Mouse (Mus musculus) retina, postnatal 7 days (tissue): ENCODE measurements at regions not wholly inside any gene's neighbourhood (a gene's known extent, or its start where the extent isn't known, plus 50 kb on each side); places are given as distances from the start of the nearest gene placed in this dataset.
"Not testable (repeated sequence)": the region's sequence is repeated elsewhere in the genome, so short reads cannot be mapped to it uniquely, and the experiment has no call there.

Experiments used
- DNase-seq: peaks from one replicate; pipeline ENCODE4 v3.0.0-alpha.2; 2012; ENCODE audit warnings: low read depth, low spot score

- no peak for DNase-seq
Measured at GRCm38 (mm10) chr7:137522450-137522849, 85.0 kb downstream of the Glrx3 start.

GRCm38 (mm10) chr7:137533476-137533875 lies 96.1 kb downstream of the Glrx3 start:
- no peak for DNase-seq

GRCm38 (mm10) chr7:137549991-137550390 lies 112.6 kb downstream of the Glrx3 start:
- peak; percentile 30 for DNase-seq

GRCm38 (mm10) chr7:137552551-137553198 lies 115.3 kb downstream of the Glrx3 start:
- DNase-seq: no peak

GRCm38 (mm10) chr7:137555481-137555880 lies 118.1 kb downstream of the Glrx3 start:
- no peak for DNase-seq

- no peak for DNase-seq
Measured at GRCm38 (mm10) chr7:137557439-137557838, 120.0 kb downstream of the Glrx3 start.

- DNase-seq: no peak
Measured at GRCm38 (mm10) chr7:137558871-137559270, 121.5 kb downstream of the Glrx3 start.

- no peak for DNase-seq
Measured at GRCm38 (mm10) chr7:137570199-137570598, 132.8 kb downstream of the Glrx3 start.

GRCm38 (mm10) chr7:137575491-137575890 lies 138.1 kb downstream of the Glrx3 start:
- DNase-seq: no peak

- no peak for DNase-seq
Measured at GRCm38 (mm10) chr7:137576251-137576650, 138.8 kb downstream of the Glrx3 start.

- no peak for DNase-seq
Measured at GRCm38 (mm10) chr7:137583556-137583955, 146.1 kb downstream of the Glrx3 start.

- DNase-seq: not testable (repeated sequence)
Measured at GRCm38 (mm10) chr7:137584916-137585315, 147.5 kb downstream of the Glrx3 start.

- no peak for DNase-seq
Measured at GRCm38 (mm10) chr7:137593570-137593969, 156.2 kb downstream of the Glrx3 start.

GRCm38 (mm10) chr7:137595567-137595966 lies 158.2 kb downstream of the Glrx3 start:
- no peak for DNase-seq

- DNase-seq: no peak
Measured at GRCm38 (mm10) chr7:137596161-137596560, 158.7 kb downstream of the Glrx3 start.

GRCm38 (mm10) chr7:137603039-137603438 lies 165.6 kb downstream of the Glrx3 start:
- DNase-seq: peak; percentile 69

GRCm38 (mm10) chr7:137609752-137610151 lies 172.3 kb downstream of the Glrx3 start:
- no peak for DNase-seq

- DNase-seq: no peak
Measured at GRCm38 (mm10) chr7:137611363-137611762, 173.9 kb downstream of the Glrx3 start.

GRCm38 (mm10) chr7:137611891-137612522 lies 174.6 kb downstream of the Glrx3 start:
- no peak for DNase-seq

- no peak for DNase-seq
Measured at GRCm38 (mm10) chr7:137618406-137619133, 181.2 kb downstream of the Glrx3 start.

- no peak for DNase-seq
Measured at GRCm38 (mm10) chr7:137619286-137619789, 181.9 kb downstream of the Glrx3 start.

- DNase-seq: no peak
Measured at GRCm38 (mm10) chr7:137628266-137628665, 190.9 kb downstream of the Glrx3 start.
